Mouse (Mus musculus): ENCODE results near the gene Cyp4f39. TPM values are rescaled to one million over a fixed set of nuclear protein-coding genes. Genes with fewer than 3 reads are reported as not detected.

The Cyp4f39 gene
- total and polyA plus RNA-seq, 3 experiments: 0.27 TPM; not detected in 2

- TF ChIP-seq TAL1 (conservative IDR thresholded peaks at IDR 0.05; ENCODE audit: low read depth, low read length): no peak
- no peak for TF ChIP-seq CTCF (IDR thresholded peaks at IDR 0.05; ENCODE audit: low read depth, low read length)
- no peak for TF ChIP-seq POLR2AphosphoS5 (IDR thresholded peaks at IDR 0.05; ENCODE audit: insufficient replicate concordance, low read depth, low read length)
- TF ChIP-seq GATA2 (IDR thresholded peaks at IDR 0.05; ENCODE audit: borderline replicate concordance, low read depth, low read length): no peak
- no peak for TF ChIP-seq GATA1 (IDR thresholded peaks at IDR 0.05; ENCODE audit: borderline replicate concordance, low read length)
- H3K36me3 ChIP-seq (replicated peaks): no peaks in the 10 kb centered on the region
- no peaks in the 10 kb centered on the region for H3K9me3 ChIP-seq (replicated peaks)
- no peak for DNase-seq (ENCODE audit: low spot score)
- ATAC-seq (ENCODE audit: extremely low read depth, insufficient number of reproducible peaks, low FRiP score, poor library complexity, severe bottlenecking): no peak
- H3K4me1 ChIP-seq (ENCODE audit: insufficient read depth, low read depth, low read length): no peaks in the 10 kb centered on the region
- H3K4me3 ChIP-seq (ENCODE audit: low read depth, low read length): no peak overlapping the region
- H3K27me3 ChIP-seq (ENCODE audit: insufficient read depth, low read length): peaks cover 15% of the 10 kb centered on the region
Measured at GRCm38 (mm10) chr17:32419989-32420388, 32.5 kb upstream of the Cyp4f39 start.

- no peak for ATAC-seq (ENCODE audit: extremely low read depth, insufficient number of reproducible peaks, low FRiP score, poor library complexity, severe bottlenecking)
- Histone ChIP-seq H3K36me3 (replicated peaks) (no peaks in the 10 kb centered on the region), H3K27me3 (ENCODE audit: insufficient read depth, low read length) (peaks cover 17% of the 10 kb centered on the region), H3K4me1 (ENCODE audit: insufficient read depth, low read depth, low read length) (no peaks in the 10 kb centered on the region), H3K9me3 (replicated peaks) (no peaks in the 10 kb centered on the region), H3K4me3 (ENCODE audit: low read depth, low read length) (no peak overlapping the region)
- TF ChIP-seq TAL1 (conservative IDR thresholded peaks at IDR 0.05; ENCODE audit: low read depth, low read length): no peak
- no peak for TF ChIP-seq POLR2AphosphoS5 (IDR thresholded peaks at IDR 0.05; ENCODE audit: insufficient replicate concordance, low read depth, low read length)
- no peak for DNase-seq (ENCODE audit: low spot score)
Measured at GRCm38 (mm10) chr17:32420781-32421180, 31.7 kb upstream of the Cyp4f39 start.

- H3K4me1 ChIP-seq (ENCODE audit: insufficient read depth, low read depth, low read length): no peaks in the 10 kb centered on the region
- no peak within 1 kb of the TSS for H3K4me3 ChIP-seq (ENCODE audit: low read depth, low read length)
- DNase-seq (ENCODE audit: low spot score): no peak
- H3K36me3 ChIP-seq (replicated peaks): no peaks in the 10 kb centered on the region
- TF ChIP-seq GATA2 (IDR thresholded peaks at IDR 0.05; ENCODE audit: borderline replicate concordance, low read depth, low read length) (no peak), CTCF (IDR thresholded peaks at IDR 0.05; ENCODE audit: low read depth, low read length) (no peak), TAL1 (conservative IDR thresholded peaks at IDR 0.05; ENCODE audit: low read depth, low read length) (no peak), GATA1 (IDR thresholded peaks at IDR 0.05; ENCODE audit: borderline replicate concordance, low read length) (no peak), POLR2AphosphoS5 (IDR thresholded peaks at IDR 0.05; ENCODE audit: insufficient replicate concordance, low read depth, low read length) (no peak)
- ATAC-seq (ENCODE audit: extremely low read depth, insufficient number of reproducible peaks, low FRiP score, poor library complexity, severe bottlenecking): no peak
- peaks cover 8% of the 10 kb centered on the region for H3K27me3 ChIP-seq (ENCODE audit: insufficient read depth, low read length)
- H3K9me3 ChIP-seq (replicated peaks): no peaks in the 10 kb centered on the region
Measured at GRCm38 (mm10) chr17:32424034-32424433, 28.5 kb upstream of the Cyp4f39 start, which contains the start of gene Pglyrp2. Gene Pglyrp2, minus strand, starts transcription at chr17:32424167.

- peaks cover 4% of the 10 kb centered on the region; the same call in 1 of the 2 replicates for H3K27me3 ChIP-seq (ENCODE audit: insufficient read depth, low read length)
- no peaks in the 10 kb centered on the region for H3K4me1 ChIP-seq (ENCODE audit: insufficient read depth, low read depth, low read length)
- no peaks in the 10 kb centered on the region for H3K9me3 ChIP-seq (replicated peaks)
- TF ChIP-seq GATA2 (IDR thresholded peaks at IDR 0.05; ENCODE audit: borderline replicate concordance, low read depth, low read length) (no peak), TAL1 (conservative IDR thresholded peaks at IDR 0.05; ENCODE audit: low read depth, low read length) (no peak), GATA1 (IDR thresholded peaks at IDR 0.05; ENCODE audit: borderline replicate concordance, low read length) (no peak)
- ATAC-seq (ENCODE audit: extremely low read depth, insufficient number of reproducible peaks, low FRiP score, poor library complexity, severe bottlenecking) (no peak), DNase-seq (ENCODE audit: low spot score) (no peak)
- H3K4me3 ChIP-seq (ENCODE audit: low read depth, low read length): no peak overlapping the region
- no peaks in the 10 kb centered on the region for H3K36me3 ChIP-seq (replicated peaks)
Measured at GRCm38 (mm10) chr17:32426610-32427009, 25.9 kb upstream of the Cyp4f39 start.

- DNase-seq (ENCODE audit: low spot score) (no peak), ATAC-seq (ENCODE audit: extremely low read depth, insufficient number of reproducible peaks, low FRiP score, poor library complexity, severe bottlenecking) (no peak)
- TF ChIP-seq CTCF (IDR thresholded peaks at IDR 0.05; ENCODE audit: low read depth, low read length): no peak
- TF ChIP-seq TAL1 (conservative IDR thresholded peaks at IDR 0.05; ENCODE audit: low read depth, low read length): no peak
- TF ChIP-seq GATA2 (IDR thresholded peaks at IDR 0.05; ENCODE audit: borderline replicate concordance, low read depth, low read length): no peak
- no peak for TF ChIP-seq POLR2AphosphoS5 (IDR thresholded peaks at IDR 0.05; ENCODE audit: insufficient replicate concordance, low read depth, low read length)
- TF ChIP-seq GATA1 (IDR thresholded peaks at IDR 0.05; ENCODE audit: borderline replicate concordance, low read length): no peak
- Histone ChIP-seq H3K4me1 (ENCODE audit: insufficient read depth, low read depth, low read length) (no peaks in the 10 kb centered on the region), H3K36me3 (replicated peaks) (no peaks in the 10 kb centered on the region), H3K27me3 (ENCODE audit: insufficient read depth, low read length) (peaks cover 4% of the 10 kb centered on the region; the same call in 1 of the 2 replicates), H3K9me3 (replicated peaks) (no peaks in the 10 kb centered on the region), H3K4me3 (ENCODE audit: low read depth, low read length) (no peak overlapping the region)
Measured at GRCm38 (mm10) chr17:32431972-32432371, 20.6 kb upstream of the Cyp4f39 start.

GRCm38 (mm10) chr17:32434324-32434723, 18.2 kb upstream of the Cyp4f39 start:
- Histone ChIP-seq H3K4me1 (ENCODE audit: insufficient read depth, low read depth, low read length) (no peaks in the 10 kb centered on the region), H3K27me3 (ENCODE audit: insufficient read depth, low read length) (peaks cover 7% of the 10 kb centered on the region; the same call in 1 of the 2 replicates), H3K4me3 (ENCODE audit: low read depth, low read length) (no peak overlapping the region), H3K36me3 (replicated peaks) (no peaks in the 10 kb centered on the region), H3K9me3 (replicated peaks) (no peaks in the 10 kb centered on the region)
- ATAC-seq (ENCODE audit: extremely low read depth, insufficient number of reproducible peaks, low FRiP score, poor library complexity, severe bottlenecking) (no peak), DNase-seq (ENCODE audit: low spot score) (no peak)
- no peak for TF ChIP-seq CTCF (IDR thresholded peaks at IDR 0.05; ENCODE audit: low read depth, low read length)
- TF ChIP-seq POLR2AphosphoS5 (IDR thresholded peaks at IDR 0.05; ENCODE audit: insufficient replicate concordance, low read depth, low read length): no peak
- TF ChIP-seq GATA1 (IDR thresholded peaks at IDR 0.05; ENCODE audit: borderline replicate concordance, low read length): no peak
- TF ChIP-seq GATA2 (IDR thresholded peaks at IDR 0.05; ENCODE audit: borderline replicate concordance, low read depth, low read length): no peak
- no peak for TF ChIP-seq TAL1 (conservative IDR thresholded peaks at IDR 0.05; ENCODE audit: low read depth, low read length)

GRCm38 (mm10) chr17:32435151-32435550, 17.4 kb upstream of the Cyp4f39 start:
- DNase-seq (ENCODE audit: low spot score) (no peak), ATAC-seq (ENCODE audit: extremely low read depth, insufficient number of reproducible peaks, low FRiP score, poor library complexity, severe bottlenecking) (no peak)
- TF ChIP-seq GATA2 (IDR thresholded peaks at IDR 0.05; ENCODE audit: borderline replicate concordance, low read depth, low read length) (no peak), TAL1 (conservative IDR thresholded peaks at IDR 0.05; ENCODE audit: low read depth, low read length) (no peak)
- Histone ChIP-seq H3K4me3 (ENCODE audit: low read depth, low read length) (no peak overlapping the region), H3K4me1 (ENCODE audit: insufficient read depth, low read depth, low read length) (no peaks in the 10 kb centered on the region), H3K36me3 (replicated peaks) (no peaks in the 10 kb centered on the region), H3K27me3 (ENCODE audit: insufficient read depth, low read length) (peaks cover 7% of the 10 kb centered on the region; the same call in 1 of the 2 replicates), H3K9me3 (replicated peaks) (no peaks in the 10 kb centered on the region)
